Mouse (Mus musculus): ENCODE measurements around the gene Abcc9.

Gene Abcc9

DNA sequence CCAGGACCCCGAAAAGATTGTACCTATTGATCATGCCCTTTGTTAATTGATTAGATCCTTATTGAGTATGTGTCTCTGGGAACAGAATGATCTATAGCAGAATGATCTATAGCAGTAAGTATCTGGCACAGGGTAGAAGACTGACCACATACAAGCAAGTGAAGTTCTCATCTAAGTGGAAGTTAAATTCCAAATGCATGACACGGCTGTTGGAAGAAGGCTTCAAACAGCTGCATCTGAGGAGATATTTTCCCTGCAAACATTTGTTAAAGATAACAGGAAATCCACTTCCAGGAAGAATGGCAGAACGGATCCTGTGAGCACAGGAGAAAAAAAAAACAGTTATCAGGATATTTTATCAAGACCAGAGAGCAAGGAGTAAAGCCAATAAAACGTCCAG lies 158.5 kb downstream of the Abcc9 start:
- DNase-seq = no peak

DNA sequence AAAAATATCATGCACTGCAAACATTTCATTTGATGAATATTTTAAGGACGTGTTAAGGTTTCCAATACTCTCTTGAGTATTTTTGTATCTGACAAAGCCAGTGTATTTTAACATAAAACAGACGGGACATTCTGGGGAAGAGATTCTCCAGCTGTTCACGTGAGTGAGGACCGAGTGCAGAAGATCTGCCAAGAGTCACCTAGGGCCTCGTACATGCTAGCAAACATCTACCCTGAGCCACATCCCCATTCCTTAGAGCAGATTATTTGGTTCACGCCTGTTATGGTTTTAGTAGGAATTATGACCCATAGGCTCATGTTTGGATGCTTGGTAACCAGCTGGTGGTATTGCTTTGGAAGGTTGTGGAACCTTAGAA lies 159.3 kb downstream of the Abcc9 start:
- no peak for DNase-seq

DNA sequence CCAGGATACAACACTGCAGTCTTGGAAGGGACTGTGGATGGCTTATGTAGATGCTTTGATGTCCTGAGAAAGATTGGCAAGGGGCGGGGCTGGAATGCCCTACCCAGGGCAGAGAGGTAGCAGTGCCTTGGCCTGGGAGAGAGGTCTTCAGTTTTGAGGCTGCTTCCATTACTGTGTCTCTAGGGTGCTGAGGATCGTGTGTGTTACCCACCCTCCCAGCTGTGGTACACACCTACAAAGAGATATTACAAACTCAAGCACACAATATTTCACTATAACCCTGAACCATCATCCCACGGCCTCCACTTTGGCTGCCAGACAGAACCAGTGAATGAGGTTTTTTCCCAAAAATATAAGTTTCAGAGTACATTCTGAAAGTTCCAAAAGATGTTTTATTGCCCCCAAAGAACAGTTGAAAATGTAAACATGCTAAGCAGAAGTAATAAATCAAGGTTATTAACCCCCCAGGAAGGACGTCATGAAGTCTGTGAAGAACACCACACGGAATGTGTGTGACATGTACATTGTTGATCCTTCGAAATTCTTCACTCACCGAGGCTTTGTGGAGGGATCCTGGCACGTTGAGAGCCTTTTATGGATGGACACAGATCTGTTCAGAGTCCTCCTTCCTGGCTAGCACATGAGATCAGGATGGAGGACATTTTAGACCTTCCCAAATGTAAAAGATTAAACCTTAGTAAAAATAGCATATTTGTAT lies 159.9 kb downstream of the Abcc9 start:
- DNase-seq = no peak

DNA sequence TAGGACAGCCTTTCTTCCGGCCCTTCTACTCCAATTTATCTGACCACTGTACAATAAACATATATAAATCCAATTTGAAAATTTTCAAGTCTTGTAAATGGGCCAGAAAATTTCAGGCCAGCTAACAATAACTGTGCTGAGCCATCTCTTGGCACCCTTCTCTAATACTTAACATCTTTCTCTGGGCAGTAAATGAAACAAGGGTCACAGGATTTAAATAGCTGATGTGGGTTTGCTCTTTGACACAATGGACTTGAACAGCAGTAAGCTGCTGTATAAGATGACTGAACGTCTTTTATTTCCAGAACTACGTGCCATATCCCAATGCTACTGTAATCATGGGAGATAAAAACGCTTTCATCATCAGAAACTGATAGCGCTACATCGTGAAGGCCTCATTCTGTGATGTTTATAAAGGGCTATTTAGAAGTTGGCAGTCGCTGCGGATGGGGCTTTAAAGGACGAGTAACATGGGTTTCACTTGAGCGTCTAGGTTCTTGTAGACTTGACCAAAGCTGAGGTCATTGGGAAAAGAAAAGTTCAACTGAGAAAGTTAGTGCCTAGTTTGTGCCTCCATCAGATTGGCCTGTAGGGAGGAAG lies 161.5 kb downstream of the Abcc9 start:
- no peak for DNase-seq

DNA sequence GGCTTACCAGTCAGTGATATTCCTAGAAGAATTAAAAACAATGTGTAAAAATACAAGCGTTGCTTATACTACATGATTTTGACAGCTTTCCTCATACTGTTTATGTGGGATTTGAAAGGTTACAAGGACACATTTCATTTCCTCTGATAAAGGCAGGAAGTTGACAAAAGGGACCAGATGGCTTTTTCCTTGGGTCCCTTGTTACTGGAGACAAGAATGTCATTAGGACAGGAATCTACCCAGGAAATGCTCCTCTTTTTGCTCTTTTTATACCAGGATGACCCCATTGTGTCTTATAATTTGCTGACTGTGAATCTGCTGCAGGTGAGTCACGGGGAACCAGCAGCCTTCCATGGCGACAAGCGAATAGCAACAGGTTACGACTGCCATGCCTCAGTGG lies 162.0 kb downstream of the Abcc9 start:
- DNase-seq = no peak

DNA sequence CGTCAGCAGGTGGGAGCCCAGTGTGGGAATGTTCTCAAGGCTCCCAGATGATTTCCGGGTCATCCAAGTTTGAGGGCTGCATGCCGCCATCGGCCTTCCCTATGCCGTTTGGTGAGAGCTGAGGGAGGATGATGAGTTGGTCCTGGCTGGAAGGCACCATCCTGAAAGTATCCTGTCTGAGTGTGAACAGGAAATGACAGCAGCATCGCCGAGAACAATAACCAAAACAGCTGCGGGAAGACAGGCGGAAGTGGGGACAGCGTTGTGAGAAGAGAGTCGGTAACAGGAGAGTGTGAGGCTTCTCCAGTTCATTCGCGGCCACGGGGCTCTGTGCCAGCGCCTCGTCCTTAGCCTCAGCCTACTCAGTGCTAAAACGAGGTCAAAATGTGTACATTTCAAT lies 163.6 kb downstream of the Abcc9 start:
- DNase-seq = no peak

Data from liver (tissue).